Mouse (Mus musculus): ENCODE results near the gene Lrp1. TPM values are rescaled to one million over a fixed set of nuclear protein-coding genes. Genes with fewer than 3 reads are reported as not detected.
"Not testable (repeated sequence)": the region's sequence is repeated elsewhere in the genome, so short reads cannot be mapped to it uniquely, and the experiment has no call there.

Gene Lrp1
- total RNA-seq (2015; ENCODE audit: low replicate concordance) (11.9 and 14.0 TPM in 2 replicates), total RNA-seq (2017; ENCODE audit: low replicate concordance) (9.7 and 17.0 TPM in 2 replicates)

DNA sequence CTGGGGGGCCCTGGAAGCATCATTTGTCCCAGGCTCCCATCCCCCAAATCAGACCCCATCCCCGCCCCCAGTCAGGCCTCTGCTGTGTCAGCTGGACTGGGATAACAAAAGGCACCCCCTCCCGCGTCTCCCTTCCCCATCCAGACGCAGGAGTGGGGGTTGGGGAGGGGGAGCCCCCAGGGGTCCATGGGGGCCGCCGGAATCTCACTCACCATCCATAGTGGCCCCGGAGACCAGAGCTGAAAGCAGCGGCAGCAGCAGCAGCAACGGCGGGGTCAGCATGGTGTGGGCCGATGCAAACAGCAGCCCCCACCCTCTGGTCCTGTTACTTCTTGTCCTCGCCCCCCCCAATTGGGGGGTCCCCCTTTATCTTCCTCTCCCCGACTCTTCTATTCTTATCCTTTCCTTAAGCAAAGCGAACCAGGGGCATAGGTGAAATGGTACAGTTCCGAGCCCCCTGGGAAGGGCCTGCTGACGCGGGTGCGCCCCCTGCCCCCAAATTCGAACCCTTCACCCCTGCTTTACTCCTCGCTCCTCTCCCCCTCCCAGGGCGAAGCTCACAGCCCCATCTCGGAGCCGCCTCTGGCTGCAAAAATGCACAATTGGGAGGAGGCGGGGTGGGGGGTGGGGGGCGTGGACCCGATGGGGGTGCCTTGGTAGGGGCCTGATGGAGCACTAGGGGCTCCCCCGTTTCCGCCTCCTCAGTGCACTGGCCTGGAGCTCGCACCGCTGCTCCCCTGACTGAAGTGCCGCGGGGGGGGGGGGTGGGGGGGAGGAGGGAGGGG, at the start of gene Lrp1:
Gene Lrp1, minus strand, starts transcription at position 743 of the 785 bp plus-strand sequence.
- no peak for ATAC-seq (replicated peaks; ENCODE audit: low FRiP score, poor library complexity, severe bottlenecking)

GRCm38 (mm10) chr10:127670185-127670584, 49.2 kb upstream of the Lrp1 start:
- no peak for ATAC-seq (replicated peaks; ENCODE audit: low FRiP score, poor library complexity, severe bottlenecking)

DNA sequence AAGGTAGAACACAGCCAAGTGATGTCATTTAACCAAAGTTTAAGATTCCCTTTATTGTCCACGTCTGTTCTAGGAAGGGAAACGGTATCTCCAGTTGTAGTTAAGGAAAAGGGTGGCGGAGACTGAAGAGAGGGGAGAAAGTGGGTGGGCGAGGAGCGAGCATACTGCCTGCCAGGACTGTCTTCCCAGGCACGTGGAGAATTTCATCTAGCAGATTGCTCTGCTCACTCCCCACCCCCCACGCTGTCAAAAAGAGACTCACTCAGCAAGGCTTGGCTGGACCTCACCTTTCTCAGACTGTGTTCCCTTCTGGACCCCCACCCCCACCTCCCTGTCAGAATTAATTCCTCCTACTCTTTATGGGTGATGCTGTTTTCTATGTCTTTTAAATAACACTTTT, 48.2 kb upstream of the Lrp1 start:
- no peak for ATAC-seq (replicated peaks; ENCODE audit: low FRiP score, poor library complexity, severe bottlenecking)

DNA sequence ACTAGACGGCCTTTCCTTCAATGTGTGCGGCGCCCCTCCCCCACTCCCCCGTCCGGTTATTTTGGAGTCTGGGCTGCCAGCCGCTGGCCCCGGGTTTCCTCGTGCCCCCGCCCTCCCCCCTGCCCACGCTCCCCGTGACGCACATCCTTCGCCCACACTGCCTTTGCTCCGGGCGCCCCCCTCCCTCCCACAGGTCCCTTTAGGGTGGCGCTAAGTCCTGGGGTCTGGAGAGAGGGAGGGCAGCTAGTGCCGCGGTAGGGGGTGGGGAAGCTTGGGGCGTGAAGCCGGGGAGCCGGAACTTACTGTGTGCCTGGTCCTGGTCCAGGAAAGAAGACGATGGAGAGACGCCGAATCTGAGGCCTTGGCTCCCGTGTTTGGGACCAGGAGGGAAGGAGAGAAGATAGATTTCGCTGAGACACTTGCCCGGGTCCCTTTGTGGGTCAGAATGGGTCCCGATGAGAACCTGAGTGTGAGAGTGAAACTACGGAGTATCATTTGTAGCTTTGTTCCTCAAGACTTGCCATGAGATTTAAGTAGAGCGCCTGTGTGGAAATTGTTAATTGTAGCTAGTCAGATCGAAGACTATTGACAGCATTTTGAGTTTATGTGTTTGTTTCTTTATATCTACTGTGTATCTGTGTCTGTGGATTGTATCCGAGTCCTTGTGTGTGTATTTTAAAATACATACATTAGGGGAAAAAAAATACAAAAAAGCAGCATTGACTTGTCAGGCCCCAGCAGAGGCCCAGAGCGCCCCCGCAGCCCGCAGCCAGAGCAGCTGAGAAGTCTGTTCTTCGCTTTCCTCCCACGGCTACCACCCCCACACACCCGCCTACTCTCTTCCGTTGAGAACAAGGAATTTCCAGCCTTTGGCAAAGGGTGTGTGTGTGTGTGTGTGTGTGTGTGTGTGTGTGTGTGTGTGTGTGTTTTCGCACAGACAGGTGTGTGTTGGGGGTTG, 47.4 kb upstream of the Lrp1 start, which contains the start of gene Nab2:
Gene Nab2, minus strand, starts transcription at position 476 of the 958 bp plus-strand sequence.
- ATAC-seq (replicated peaks; ENCODE audit: low FRiP score, poor library complexity, severe bottlenecking) = no peak

- no peak for ATAC-seq (replicated peaks; ENCODE audit: low FRiP score, poor library complexity, severe bottlenecking)
These were observed 46.5 kb upstream of the Lrp1 start for GRCm38 (mm10) chr10:127667269-127668092.

DNA sequence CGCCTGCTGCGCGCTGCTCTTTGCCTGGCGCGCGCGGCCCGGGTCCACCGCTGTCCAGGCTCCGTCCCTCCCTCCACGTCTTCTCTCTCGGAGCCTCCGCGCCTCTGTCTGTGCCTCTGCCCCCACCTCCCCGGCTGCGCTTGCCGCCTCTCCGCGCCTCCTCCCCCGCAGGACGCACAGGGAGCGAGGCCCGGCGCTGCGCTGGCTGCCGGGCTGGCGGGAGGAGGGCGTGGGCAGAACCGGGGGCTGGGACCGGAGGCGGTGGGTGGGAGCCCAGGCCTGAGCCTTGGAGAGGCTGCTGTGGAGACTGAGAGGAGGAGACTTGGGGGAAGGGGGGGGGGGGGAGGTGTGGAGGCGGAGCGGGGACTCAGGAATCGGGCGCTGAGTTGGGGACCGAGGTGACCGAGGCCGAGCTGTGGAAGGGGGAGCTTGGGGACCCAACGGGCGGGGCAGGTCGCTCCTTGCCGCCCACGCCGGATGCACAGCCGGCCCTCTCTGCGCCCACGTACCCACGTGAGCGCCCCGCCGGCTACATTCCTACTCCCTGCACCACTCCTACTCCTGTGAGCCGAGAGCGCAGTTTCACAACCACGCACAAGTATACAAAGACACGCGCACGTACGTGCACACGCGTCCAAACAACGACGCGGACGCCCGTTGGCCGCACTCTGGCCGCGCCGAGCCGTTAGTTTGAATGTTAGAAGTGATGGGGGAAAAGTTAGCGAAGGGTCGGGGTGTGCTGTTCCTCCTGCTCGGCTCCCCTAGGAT, 45.7 kb upstream of the Lrp1 start, which contains the start of gene Nemp1:
Gene Nemp1, plus strand, starts transcription at position 401 of the 768 bp plus-strand sequence.
- ATAC-seq (replicated peaks; ENCODE audit: low FRiP score, poor library complexity, severe bottlenecking) = no peak

- ATAC-seq (replicated peaks; ENCODE audit: low FRiP score, poor library complexity, severe bottlenecking) = no peak
These were observed 44.6 kb upstream of the Lrp1 start for GRCm38 (mm10) chr10:127665366-127666181.

DNA sequence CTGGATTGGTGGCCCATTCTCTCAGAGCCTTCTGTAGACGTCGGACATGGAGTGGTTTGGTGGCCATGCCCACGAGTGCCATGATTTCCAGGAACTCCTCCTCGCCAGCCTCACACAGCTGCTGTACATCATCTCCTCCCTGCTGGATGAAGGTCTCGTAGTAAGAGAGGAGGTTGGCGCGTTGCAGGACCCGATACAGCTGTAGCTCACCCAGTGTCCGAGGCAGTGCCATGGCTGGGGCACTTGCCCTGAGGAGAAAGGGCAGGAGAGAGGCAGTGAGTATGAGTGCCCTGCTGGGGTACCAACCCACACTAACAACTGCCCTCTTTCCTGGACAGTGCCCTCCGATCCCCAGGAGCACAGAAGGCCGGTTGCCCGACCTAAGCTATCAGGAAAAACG, 43.9 kb upstream of the Lrp1 start:
- ATAC-seq (replicated peaks; ENCODE audit: low FRiP score, poor library complexity, severe bottlenecking) = no peak

GRCm38 (mm10) chr10:127664166-127664565, 43.2 kb upstream of the Lrp1 start:
- no peak for ATAC-seq (replicated peaks; ENCODE audit: low FRiP score, poor library complexity, severe bottlenecking)

DNA sequence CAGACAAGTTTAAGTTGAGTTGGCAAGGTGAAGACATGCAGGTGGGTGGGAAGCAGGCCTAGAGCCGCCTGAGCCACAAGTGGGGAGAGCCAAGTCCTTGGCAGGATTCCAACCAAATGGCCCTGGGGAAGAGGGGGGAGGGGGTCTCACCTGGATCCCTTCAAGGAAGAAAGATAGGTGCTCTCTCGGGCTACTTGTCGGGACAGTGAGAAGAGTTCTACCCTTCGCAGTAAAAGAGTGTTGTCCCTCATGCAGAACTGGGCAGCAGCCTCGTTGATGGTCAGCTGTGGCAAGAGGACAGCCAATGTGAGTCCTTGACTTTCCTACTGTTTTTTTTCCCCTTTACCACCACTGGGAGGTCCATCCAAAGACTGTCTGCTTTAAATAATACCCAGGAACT, 42.6 kb upstream of the Lrp1 start:
- no peak for ATAC-seq (replicated peaks; ENCODE audit: low FRiP score, poor library complexity, severe bottlenecking)

GRCm38 (mm10) chr10:127662666-127663253, 41.8 kb upstream of the Lrp1 start:
- no peak for ATAC-seq (replicated peaks; ENCODE audit: low FRiP score, poor library complexity, severe bottlenecking)

- no peak for ATAC-seq (replicated peaks; ENCODE audit: low FRiP score, poor library complexity, severe bottlenecking)
These were observed 41.1 kb upstream of the Lrp1 start for GRCm38 (mm10) chr10:127661915-127662663.

DNA sequence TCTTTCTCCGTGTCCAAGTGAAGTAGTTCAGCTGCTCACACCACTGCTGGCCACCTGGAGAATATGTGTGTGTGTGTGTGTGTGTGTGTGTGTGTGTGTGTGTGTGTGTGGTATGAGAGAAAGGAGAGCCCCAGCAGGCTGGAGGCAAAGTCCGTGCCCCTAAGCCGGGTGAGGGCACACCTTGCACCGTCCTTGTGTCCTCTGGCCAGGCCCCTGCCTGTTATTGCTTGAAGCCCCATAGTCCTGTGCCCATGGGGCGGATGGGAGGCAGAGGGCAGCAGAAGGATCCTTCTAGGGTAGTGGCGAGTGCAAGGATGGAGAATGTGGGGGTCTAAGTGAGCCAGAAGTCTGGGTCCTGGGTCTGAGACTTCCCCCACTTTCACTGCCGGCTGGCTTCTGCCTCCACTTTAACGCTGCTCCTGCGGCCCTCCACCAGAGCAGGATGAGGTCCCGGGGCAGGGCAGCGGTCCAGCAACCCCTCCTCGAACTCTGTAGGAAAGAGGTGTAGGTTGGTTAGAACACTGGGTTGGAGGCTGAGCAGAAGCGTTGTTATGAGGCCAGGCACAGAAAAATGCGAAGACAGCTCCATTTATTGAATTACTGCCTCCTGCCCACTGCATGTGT, 40.5 kb upstream of the Lrp1 start:
- ATAC-seq (replicated peaks; ENCODE audit: low FRiP score, poor library complexity, severe bottlenecking) = no peak

GRCm38 (mm10) chr10:127659551-127659950, 38.6 kb upstream of the Lrp1 start:
- no peak for ATAC-seq (replicated peaks; ENCODE audit: low FRiP score, poor library complexity, severe bottlenecking)

- ATAC-seq (replicated peaks; ENCODE audit: low FRiP score, poor library complexity, severe bottlenecking) = no peak
These were observed 37.1 kb upstream of the Lrp1 start for GRCm38 (mm10) chr10:127658076-127658475.

GRCm38 (mm10) chr10:127657617-127658016, 36.7 kb upstream of the Lrp1 start:
- not testable (repeated sequence) for ATAC-seq (replicated peaks; ENCODE audit: low FRiP score, poor library complexity, severe bottlenecking)

Measured in erythroblast, adult 5-6 weeks (primary cell).